ENCODE assay signal across 25 mouse cellular contexts in genomic region chr8:106656046-106656445, GRCm38 (mm10).
"Had no signal": no experiment of that assay in that cellular context is flagged by ENCODE, and none has a peak within 500 bp of the region (broad histone marks: within the 10 kb centered on the region; RNA-seq: fewer than 3 reads in every experiment).

No protein-coding gene starts in this region.

- ATAC-seq: liver, postnatal 0 days; midbrain, embryonic 15.5 days had no signal

- DNase-seq: kidney, adult 8-10 months; kidney, postnatal 10 days; kidney, postnatal 36 days; layer of hippocampus, postnatal 36 days; left cerebral cortex, postnatal 4 days; liver, postnatal 0 days; lung, embryonic 14.5 days; lung, postnatal 10 days; lung, postnatal 4 days; retina, postnatal 1 day; right cerebral cortex, postnatal 25 days; spleen, adult 18-20 months; thymus, adult 18-20 months; thymus, postnatal 36 days had no signal

- H3K36me3 ChIP-seq: limb, embryonic 12.5 days; limb, embryonic 15.5 days; midbrain, embryonic 12.5 days; midbrain, embryonic 15.5 days; neural tube, embryonic 12.5 days; neural tube, embryonic 15.5 days; stomach, embryonic 15.5 days had no signal

- H3K4me1 ChIP-seq: limb, embryonic 12.5 days; limb, embryonic 15.5 days; midbrain, embryonic 12.5 days; midbrain, embryonic 15.5 days; neural tube, embryonic 12.5 days; neural tube, embryonic 15.5 days; stomach, embryonic 15.5 days had no signal

- H3K27ac ChIP-seq: kidney, embryonic 15.5 days; left cerebral cortex, adult 2 months; limb, embryonic 12.5 days; limb, embryonic 15.5 days; liver, embryonic 14.5 days; midbrain, embryonic 12.5 days; midbrain, embryonic 15.5 days; neural tube, embryonic 12.5 days; neural tube, embryonic 15.5 days; stomach, embryonic 15.5 days had no signal

- H3K27me3 ChIP-seq: kidney, embryonic 15.5 days; limb, embryonic 12.5 days; limb, embryonic 15.5 days; midbrain, embryonic 12.5 days; midbrain, embryonic 15.5 days; neural tube, embryonic 12.5 days; neural tube, embryonic 15.5 days; stomach, embryonic 15.5 days had no signal

- H3K9me3 ChIP-seq: kidney, embryonic 15.5 days; limb, embryonic 12.5 days; limb, embryonic 15.5 days; midbrain, embryonic 12.5 days; midbrain, embryonic 15.5 days; neural tube, embryonic 12.5 days; neural tube, embryonic 15.5 days; stomach, embryonic 15.5 days had no signal

- H3K9ac ChIP-seq: kidney, embryonic 15.5 days; limb, embryonic 12.5 days; limb, embryonic 15.5 days; liver, embryonic 14.5 days; liver, postnatal 0 days; lung, embryonic 14.5 days; midbrain, embryonic 12.5 days; midbrain, embryonic 15.5 days; neural tube, embryonic 12.5 days; neural tube, embryonic 15.5 days; stomach, embryonic 15.5 days had no signal

- H3K4me2 ChIP-seq: kidney, embryonic 15.5 days; limb, embryonic 12.5 days; limb, embryonic 15.5 days; liver, embryonic 11.5 days; lung, embryonic 14.5 days; midbrain, embryonic 12.5 days; midbrain, embryonic 15.5 days; neural tube, embryonic 12.5 days; neural tube, embryonic 15.5 days; stomach, embryonic 15.5 days had no signal

- H3K4me3 ChIP-seq: kidney, embryonic 15.5 days; left cerebral cortex, adult 2 months; limb, embryonic 12.5 days; limb, embryonic 15.5 days; midbrain, embryonic 12.5 days; midbrain, embryonic 15.5 days; neural tube, embryonic 12.5 days; neural tube, embryonic 15.5 days; stomach, embryonic 15.5 days had no signal
